Mouse (Mus musculus): ENCODE results near the gene Scgb1b10.
"Not testable (repeated sequence)": the region's sequence is repeated elsewhere in the genome, so short reads cannot be mapped to it uniquely, and the experiment has no call there.

The Scgb1b10 gene

GRCm38 (mm10) chr7:32100553-32100952 lies at the start of gene Scgb1b10:
Gene Scgb1b10, plus strand, starts transcription at chr7:32100853.
- DNase-seq, result not testable (repeated sequence)

Measured in kidney, adult 9 months (tissue).